Mouse (Mus musculus) lung, postnatal 0 days (tissue): Measurements from ENCODE around the gene Olfr69. TPM values are rescaled to one million over a fixed set of nuclear protein-coding genes. Genes with fewer than 3 reads are reported as not detected.
"Not testable (repeated sequence)": the region's sequence is repeated elsewhere in the genome, so short reads cannot be mapped to it uniquely, and the experiment has no call there.

ENCODE experiments used
- ATAC-seq: fragments of 200-750 bp; cut with Nextera tagmentation; 2 replicates; pipeline ENCODE4 v1.8.0; 2017; ENCODE audit warnings: moderate library complexity
- DNase-seq: peaks from one replicate; pipeline ENCODE4 v3.0.0-alpha.2; 2016; ENCODE audit warnings: low spot score
- H3K27ac ChIP-seq: fragments of 300-500 bp; sonication (generic); 2 replicates; pipeline ENCODE4 v1.5.1; 2014; ENCODE audit warnings: antibody characterized with exemption, mild to moderate bottlenecking, low read length, mixed read lengths
- H3K27me3 ChIP-seq: fragments of 300-500 bp; sonication (generic); replicated peaks from 2 replicates; pipeline ENCODE4 v1.6.1; 2014; ENCODE audit warnings: low read length, mixed read lengths; ENCODE audit not compliant: insufficient read depth
- H3K36me3 ChIP-seq: fragments of 300-500 bp; sonication (generic); 2 replicates; pipeline ENCODE4 v1.6.1; 2014; ENCODE audit warnings: low read length, mixed read lengths; ENCODE audit not compliant: insufficient read depth
- H3K4me1 ChIP-seq: fragments of 300-500 bp; sonication (generic); 2 replicates; pipeline ENCODE4 v1.6.1; 2014; ENCODE audit warnings: antibody characterized with exemption, low read depth, low read length, mixed read lengths; ENCODE audit not compliant: insufficient read depth
- H3K4me2 ChIP-seq: fragments of 300-500 bp; sonication (generic); replicated peaks from 2 replicates; pipeline ENCODE4 v1.6.1; 2014; ENCODE audit warnings: low read depth, mild to moderate bottlenecking, low read length, moderate library complexity, mixed read lengths
- H3K4me3 ChIP-seq: fragments of 300-500 bp; sonication (generic); 2 replicates; pipeline ENCODE4 v1.5.1; 2014; ENCODE audit warnings: low read depth, low read length
- H3K9ac ChIP-seq: fragments of 300-500 bp; sonication (generic); replicated peaks from 2 replicates; pipeline ENCODE4 v1.6.1; 2014; ENCODE audit warnings: low read depth, mild to moderate bottlenecking
- H3K9me3 ChIP-seq: fragments of 300-500 bp; sonication (generic); 2 replicates; pipeline ENCODE4 v1.6.1; 2016; ENCODE audit warnings: low read length, mixed read lengths
- CTCF ChIP-seq: IDR thresholded peaks from 2 replicates; pipeline ENCODE4 v1.5.1; 2016; ENCODE audit warnings: antibody characterized with exemption, mild to moderate bottlenecking
- EP300 ChIP-seq: IDR thresholded peaks from 2 replicates; pipeline ENCODE4 v1.6.1; 2016; ENCODE audit warnings: antibody characterized with exemption, mild to moderate bottlenecking, control low read depth
- WGBS: fragments of 180-500 bp; shearing (Covaris S2); extraction: QIAGEN DNeasy Blood & Tissue Kit; methylation state at CpG from one replicate; pipeline ENCODE4 v1.1.7; 2014; 5-methylcytosine and 5-hydroxymethylcytosine counted together
- polyA plus RNA-seq: library from polyadenylated mRNA; unstranded; fragments of >200 nt; fragmentation: Nextera tagmentation; extraction: Ambion mirVana; gene quantifications from 2 replicates; pipeline ENCODE4 v1.2.1, GENCODE M21; 2015

The Olfr69 gene
- polyA plus RNA-seq, 1 experiment from 2014 or later: not detected

DNA sequence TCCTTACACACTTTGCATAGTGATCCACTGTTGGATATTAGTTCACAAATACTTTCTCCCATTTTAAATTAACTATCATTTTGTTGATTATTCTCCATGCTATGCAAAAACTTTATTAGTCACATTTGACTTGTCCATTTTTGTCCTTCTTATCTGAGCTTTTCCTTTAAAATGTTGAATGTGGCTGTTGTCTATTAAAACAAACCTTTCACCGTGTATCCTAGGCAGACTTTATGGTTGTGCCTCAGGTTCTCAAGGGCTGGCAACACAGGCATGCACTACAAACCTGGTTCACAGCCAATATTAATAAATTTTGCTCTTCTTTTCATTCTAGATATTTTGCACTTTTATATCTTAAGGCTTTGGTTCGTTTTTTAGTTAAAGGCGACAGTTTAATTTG lies 39.4 kb upstream of the Olfr69 start:
- H3K9ac ChIP-seq: no peak overlapping the region
- H3K9me3 ChIP-seq: no peaks in the 10 kb centered on the region
- H3K27me3 ChIP-seq: no peaks in the 10 kb centered on the region
- H3K4me3 ChIP-seq: no peak overlapping the region
- DNase-seq: no peak
- no peak overlapping the region for H3K27ac ChIP-seq
- 68% methylated on average over 3 of the region's 3 CpGs for WGBS
- H3K4me1 ChIP-seq: no peaks in the 10 kb centered on the region
- H3K4me2 ChIP-seq: no peak overlapping the region
- TF ChIP-seq EP300: no peak
- TF ChIP-seq CTCF: no peak
- ATAC-seq: no peak
- no peaks in the 10 kb centered on the region for H3K36me3 ChIP-seq

GRCm38 (mm10) chr7:103810296-103810695 lies 38.9 kb upstream of the Olfr69 start:
- 77% methylated on average over 1 of the region's 1 CpGs for WGBS
- ATAC-seq: no peak
- Histone ChIP-seq H3K4me1 (no peaks in the 10 kb centered on the region), H3K4me3 (no peak overlapping the region), H3K27ac (no peak overlapping the region), H3K9me3 (no peaks in the 10 kb centered on the region), H3K27me3 (no peaks in the 10 kb centered on the region), H3K9ac (no peak overlapping the region), H3K4me2 (no peak overlapping the region), H3K36me3 (no peaks in the 10 kb centered on the region)
- TF ChIP-seq CTCF (no peak), EP300 (no peak)
- DNase-seq: no peak

GRCm38 (mm10) chr7:103809801-103810155 lies 38.4 kb upstream of the Olfr69 start:
- Histone ChIP-seq H3K4me2 (no peak overlapping the region), H3K9ac (no peak overlapping the region), H3K36me3 (no peaks in the 10 kb centered on the region), H3K27ac (no peak overlapping the region), H3K4me1 (no peaks in the 10 kb centered on the region), H3K4me3 (no peak overlapping the region), H3K27me3 (no peaks in the 10 kb centered on the region), H3K9me3 (no peaks in the 10 kb centered on the region)
- ATAC-seq: no peak
- DNase-seq: no peak
- TF ChIP-seq EP300: no peak
- no peak for TF ChIP-seq CTCF
- 53% methylated on average over 1 of the region's 1 CpGs for WGBS

- Histone ChIP-seq H3K27me3 (no peaks in the 10 kb centered on the region), H3K9ac (no peak overlapping the region), H3K9me3 (no peaks in the 10 kb centered on the region), H3K4me1 (no peaks in the 10 kb centered on the region), H3K4me2 (no peak overlapping the region), H3K4me3 (no peak overlapping the region), H3K36me3 (no peaks in the 10 kb centered on the region), H3K27ac (no peak overlapping the region)
- DNase-seq (no peak), ATAC-seq (no peak)
- 32% methylated on average over 5 of the region's 5 CpGs for WGBS
- no peak for TF ChIP-seq EP300
- TF ChIP-seq CTCF: no peak
Observed at GRCm38 (mm10) chr7:103808971-103809800, 37.8 kb upstream of the Olfr69 start.

GRCm38 (mm10) chr7:103808120-103808519 lies 36.7 kb upstream of the Olfr69 start:
- WGBS: 66% methylated on average over 2 of the region's 2 CpGs
- H3K4me3 ChIP-seq, H3K9me3 ChIP-seq, ATAC-seq, H3K36me3 ChIP-seq, H3K4me1 ChIP-seq, H3K9ac ChIP-seq, DNase-seq, H3K27me3 ChIP-seq, H3K4me2 ChIP-seq, H3K27ac ChIP-seq: not testable (repeated sequence)

DNA sequence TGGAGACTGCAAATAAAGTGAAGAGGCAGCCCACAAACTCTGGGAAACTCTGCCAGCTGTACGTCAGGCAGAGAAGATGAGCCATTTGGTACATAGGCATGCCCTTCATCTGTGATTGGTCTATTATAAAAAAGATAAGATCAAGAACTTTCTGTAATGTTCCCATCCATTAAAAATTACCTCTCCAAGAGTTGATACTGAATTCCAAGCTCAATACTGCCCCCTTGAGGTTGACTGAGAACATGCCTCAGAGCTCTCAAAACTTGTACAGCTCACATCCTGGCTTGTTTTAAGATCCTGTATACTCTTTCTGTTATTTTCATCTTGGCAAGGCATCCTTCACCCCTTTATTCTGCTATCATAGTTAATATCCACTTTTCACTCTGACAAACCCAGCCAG lies 35.5 kb upstream of the Olfr69 start:
- DNase-seq (peak; percentile 32), ATAC-seq (no peak)
- Histone ChIP-seq H3K4me2 (no peak overlapping the region), H3K27ac (no peak overlapping the region), H3K9me3 (no peaks in the 10 kb centered on the region), H3K27me3 (no peaks in the 10 kb centered on the region), H3K36me3 (no peaks in the 10 kb centered on the region), H3K9ac (no peak overlapping the region), H3K4me3 (no peak overlapping the region), H3K4me1 (no peaks in the 10 kb centered on the region)
- peak; percentile 57 for TF ChIP-seq CTCF
- no peak for TF ChIP-seq EP300
- 52% methylated on average over 1 of the region's 1 CpGs for WGBS
